Mouse (Mus musculus): ENCODE results near the gene Fam129a. TPM values are rescaled to one million over a fixed set of nuclear protein-coding genes. Genes with fewer than 3 reads are reported as not detected.

Gene Fam129a
- total RNA-seq, 4 experiments from 2014 or later = 83.7 to 130 (median 96.0) TPM

GRCm38 (mm10) chr1:151667351-151668074, 96.5 kb downstream of the Fam129a start:
- DNase-seq = no peak

GRCm38 (mm10) chr1:151670006-151670591, 99.1 kb downstream of the Fam129a start:
- DNase-seq = no peak

GRCm38 (mm10) chr1:151675684-151676083, 104.7 kb downstream of the Fam129a start:
- DNase-seq = peak; percentile 75

GRCm38 (mm10) chr1:151677185-151677809, 106.3 kb downstream of the Fam129a start:
- DNase-seq = no peak

DNA sequence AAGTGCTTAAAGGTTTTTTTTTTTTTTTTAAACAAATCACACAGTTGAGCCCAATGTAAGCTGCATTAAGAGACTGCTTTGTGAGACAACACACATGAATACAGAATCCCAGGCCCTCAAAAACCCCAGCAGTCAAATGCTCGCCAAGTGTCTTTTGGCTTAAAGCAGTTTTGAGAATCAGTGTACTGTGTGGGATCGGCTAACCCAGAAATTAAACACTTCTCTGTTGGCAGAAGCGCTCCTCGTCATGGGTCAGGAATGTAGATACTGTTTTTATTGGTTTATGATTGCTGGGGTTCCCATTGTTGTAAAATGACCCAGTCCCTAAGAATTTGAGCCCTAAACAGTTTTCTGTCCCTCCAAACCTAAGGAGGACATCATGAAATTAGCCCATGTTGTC, 107.0 kb downstream of the Fam129a start:
- no peak for DNase-seq

- DNase-seq = no peak
These were observed 108.2 kb downstream of the Fam129a start for GRCm38 (mm10) chr1:151679153-151679552.

DNA sequence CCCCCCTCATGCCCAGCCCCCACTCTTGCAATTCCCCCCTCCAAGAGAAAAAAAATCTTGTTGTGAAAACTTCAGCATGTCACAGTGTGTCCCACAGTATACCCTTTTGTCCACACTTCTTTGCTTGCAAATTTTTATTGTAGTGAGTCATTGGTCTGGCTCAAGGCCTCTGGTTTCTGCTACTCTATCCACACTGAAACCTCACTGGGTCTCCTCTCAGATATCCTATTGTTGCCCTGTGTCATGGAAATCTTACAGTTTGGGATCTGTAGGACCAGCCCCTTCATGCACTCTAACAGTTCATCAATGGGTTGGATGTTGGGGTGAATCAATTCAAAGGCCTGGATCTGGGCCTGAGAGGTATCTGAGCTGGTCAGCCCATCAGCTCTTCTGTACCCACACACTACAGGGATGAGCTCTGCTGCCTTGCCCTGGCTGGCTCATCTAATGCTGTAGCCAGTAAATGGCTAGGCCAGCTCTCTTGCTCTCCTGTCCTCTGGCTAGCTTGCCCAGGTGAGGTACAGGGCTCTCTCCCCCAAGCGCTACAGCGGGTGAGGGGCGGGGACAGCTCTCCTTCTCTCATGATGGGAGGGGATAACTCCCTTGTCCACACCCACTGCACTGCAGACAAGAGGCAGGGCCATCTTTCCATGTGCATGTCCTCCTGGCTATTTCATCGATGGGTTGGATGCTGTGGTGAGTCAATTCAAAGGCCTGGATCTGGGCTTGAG, 109.1 kb downstream of the Fam129a start:
- DNase-seq = no peak

GRCm38 (mm10) chr1:151680971-151681370, 110.0 kb downstream of the Fam129a start:
- DNase-seq = no peak

DNA sequence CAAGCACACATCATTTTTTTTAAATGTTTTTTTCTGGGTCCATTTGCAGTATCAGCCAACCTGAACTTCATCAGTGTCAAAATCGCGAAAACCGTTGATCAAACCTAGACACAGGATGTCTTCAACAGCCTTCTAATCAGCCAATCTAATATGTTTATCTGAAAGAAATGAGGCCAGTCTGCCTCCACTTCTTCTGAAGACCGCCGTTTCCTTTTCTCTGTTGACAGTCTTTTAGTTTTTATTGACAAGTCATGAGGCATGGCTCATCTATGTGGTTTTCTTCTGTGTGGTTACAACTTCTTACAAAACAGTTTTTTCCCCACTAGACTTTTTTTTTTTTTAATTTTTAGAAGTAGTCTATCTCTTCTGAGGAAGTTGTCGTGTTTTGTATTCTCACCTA, 111.9 kb downstream of the Fam129a start:
- DNase-seq = no peak

- DNase-seq = no peak
These were observed 113.5 kb downstream of the Fam129a start for GRCm38 (mm10) chr1:151684451-151684892.

GRCm38 (mm10) chr1:151684978-151685377, 114.0 kb downstream of the Fam129a start:
- DNase-seq = no peak

- DNase-seq = peak; percentile 75
These were observed 114.8 kb downstream of the Fam129a start for GRCm38 (mm10) chr1:151685666-151686309.

DNA sequence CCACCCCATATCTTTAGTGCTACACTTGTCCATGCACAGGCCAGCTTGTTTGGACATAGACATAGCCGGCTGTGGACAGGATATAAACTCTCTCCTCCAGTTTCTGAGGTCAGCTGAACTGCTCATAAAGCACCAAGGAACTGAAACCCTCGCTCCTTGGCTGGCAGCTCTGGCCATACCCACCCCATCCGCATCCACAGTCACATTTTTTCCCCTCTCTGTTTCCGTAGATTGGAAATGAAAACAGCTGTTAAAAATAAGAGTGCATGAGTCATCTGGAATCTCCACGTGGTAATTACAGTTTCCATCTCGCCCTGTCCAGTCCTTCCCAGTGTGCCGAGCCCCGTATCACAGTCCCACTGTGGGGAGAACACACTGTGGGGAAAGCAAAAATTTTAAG, 115.7 kb downstream of the Fam129a start:
- DNase-seq = no peak

DNA sequence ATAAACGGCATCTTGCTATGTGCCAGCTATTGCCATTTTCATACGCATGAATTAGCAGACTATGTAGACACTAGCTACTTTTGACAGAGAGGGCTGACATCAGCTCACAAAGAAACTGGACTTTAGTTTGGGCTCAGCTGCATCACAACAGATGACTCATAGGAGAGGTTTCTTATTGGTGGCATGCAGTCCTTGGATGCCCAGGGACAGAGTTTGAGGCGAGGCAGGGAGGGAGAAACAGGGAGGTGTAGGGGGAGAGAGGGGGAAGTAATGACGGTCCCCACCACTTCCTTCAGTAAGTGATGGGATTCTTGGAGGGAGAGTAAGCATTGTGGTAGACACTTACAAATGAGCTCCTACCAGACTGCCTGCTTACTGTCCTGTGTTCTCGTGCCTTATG, 118.0 kb downstream of the Fam129a start:
- peak; percentile 74 for DNase-seq

DNA sequence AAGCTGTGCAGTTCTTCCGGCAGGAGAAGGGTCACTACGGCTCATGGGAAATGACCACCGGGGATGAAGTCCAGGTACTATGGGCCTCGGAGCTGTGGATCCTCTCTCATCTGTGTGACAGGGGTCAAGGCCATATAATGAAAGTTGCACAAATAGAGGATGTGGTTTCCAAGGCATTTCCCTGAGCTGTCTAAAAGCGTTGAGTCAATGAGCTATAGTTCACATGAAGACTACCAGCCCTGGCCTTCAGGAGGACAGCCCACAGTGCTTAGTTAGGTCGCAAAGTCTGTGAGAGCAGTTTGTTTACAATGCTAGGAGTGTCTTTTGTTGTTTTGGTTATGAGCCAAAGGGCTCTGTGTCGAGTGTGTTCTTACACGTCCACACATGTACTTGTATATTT, 118.6 kb downstream of the Fam129a start:
- DNase-seq = peak; percentile 64

DNA sequence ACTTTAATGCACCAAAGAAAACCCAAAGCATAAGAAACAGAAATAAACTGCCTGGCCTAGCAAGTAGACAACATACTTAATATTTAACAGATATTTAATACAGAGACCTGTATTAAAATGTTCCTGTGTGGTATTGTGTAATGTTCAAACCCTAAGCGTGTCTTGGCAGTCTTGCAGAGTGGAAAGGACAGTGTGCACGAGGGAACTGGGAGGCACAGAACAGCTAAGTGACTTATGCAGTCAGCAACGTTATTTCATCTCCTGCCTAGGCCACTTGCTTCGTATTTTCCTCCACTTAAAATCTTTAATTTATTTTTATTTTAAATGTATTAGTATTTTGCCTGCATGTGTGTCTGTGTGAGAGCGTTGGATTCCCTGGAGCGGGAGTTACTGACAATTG, 119.1 kb downstream of the Fam129a start:
- no peak for DNase-seq

GRCm38 (mm10) chr1:151690583-151691193, 119.7 kb downstream of the Fam129a start:
- no peak for DNase-seq

DNA sequence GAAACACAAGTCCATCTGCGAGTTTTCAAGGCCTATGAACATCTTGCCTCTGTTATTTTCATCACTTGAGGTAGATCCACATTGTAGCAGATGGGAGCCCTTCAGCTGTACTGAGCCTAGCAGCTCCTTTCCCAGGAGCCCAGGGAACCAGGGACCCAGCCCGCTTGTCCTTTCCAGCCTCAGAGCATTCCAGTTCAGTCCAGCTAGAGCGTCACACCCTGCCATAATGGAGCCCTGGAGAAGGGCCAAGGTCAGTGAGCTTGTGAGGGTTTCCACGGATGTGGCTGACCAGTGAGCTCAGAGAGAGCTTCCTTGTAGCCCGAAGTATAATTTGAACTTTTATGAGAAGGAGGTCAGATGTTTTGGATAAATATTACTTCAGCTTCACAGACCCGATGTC, 121.9 kb downstream of the Fam129a start:
- DNase-seq = peak; percentile 81

DNA sequence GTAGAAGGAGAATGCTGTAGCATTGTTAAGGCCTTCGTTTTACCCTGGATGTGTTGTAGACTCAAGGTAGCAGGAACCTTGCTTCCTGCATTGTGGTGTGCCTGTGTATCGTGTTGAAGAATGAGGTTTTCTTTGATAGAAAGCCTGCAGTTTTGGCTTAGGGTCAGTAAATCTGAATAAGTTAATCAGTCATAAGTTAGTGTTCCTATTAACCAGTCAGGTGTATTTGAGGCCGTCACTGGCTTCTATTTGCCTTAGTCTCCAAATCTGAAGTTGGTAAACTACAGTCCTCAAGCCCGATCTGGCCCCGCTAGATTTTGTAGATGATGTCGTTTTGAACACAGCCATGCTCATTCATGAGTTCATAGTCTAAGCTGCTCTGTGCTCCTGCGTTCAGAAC, 125.8 kb downstream of the Fam129a start:
- DNase-seq = no peak

- no peak for DNase-seq
These were observed 127.1 kb downstream of the Fam129a start for GRCm38 (mm10) chr1:151697901-151698641.

DNA sequence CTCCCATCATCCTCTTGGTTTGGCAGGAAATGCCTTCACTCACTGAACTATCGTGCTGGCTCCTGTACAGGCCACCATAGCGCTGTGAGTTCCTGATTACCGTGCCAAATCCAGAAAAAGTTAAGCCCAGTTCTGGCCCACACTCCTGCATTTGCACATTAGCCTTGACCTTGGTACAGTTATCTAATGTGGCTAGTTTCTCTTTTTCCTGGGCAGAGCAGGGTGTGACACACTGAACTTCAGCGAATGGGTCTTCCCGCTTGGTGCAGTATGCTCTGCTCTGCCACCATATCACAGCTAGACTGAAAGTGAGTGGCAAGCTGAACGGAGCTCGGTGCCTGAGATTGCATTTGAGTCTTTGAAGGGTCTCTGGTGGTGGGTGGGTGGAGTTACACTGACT, 128.4 kb downstream of the Fam129a start:
- DNase-seq = peak; percentile 71
